Mouse (Mus musculus): ENCODE measurements at regions not wholly inside any gene's neighbourhood (a gene's known extent, or its start where the extent isn't known, plus 50 kb on each side); places are given as distances from the start of the nearest gene placed in this dataset.

DNA sequence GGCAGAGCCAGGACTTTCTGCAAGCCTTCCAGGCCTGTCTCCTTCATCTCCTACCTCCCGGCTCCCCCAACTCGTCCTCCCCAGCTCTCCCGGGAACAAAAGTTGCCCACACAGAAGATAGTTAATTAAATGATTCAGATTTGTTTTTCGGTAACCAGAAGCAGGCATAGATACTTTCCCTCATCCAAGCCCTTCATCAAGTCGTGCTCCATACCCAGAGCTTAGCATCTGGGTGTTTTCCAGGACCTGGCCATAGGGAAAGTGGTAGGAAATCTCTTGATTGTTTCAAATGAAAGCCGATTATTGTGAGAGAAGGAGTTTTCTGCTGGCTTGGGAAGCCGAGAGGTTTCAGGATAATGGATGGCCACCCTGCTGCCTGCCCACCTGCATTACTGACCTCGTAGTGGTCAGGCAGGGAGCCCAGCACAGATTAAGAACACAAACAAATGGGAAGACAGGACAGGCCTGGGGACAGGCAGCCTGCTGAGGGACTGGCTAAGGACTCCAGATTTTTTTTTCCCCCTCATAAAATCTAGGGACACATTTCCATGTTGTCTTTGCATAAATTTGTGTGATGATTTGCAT lies 142.2 kb upstream of the Cadm1 start:
- 55% methylated on average over 8 of the region's 8 CpGs for WGBS
- no peak for ATAC-seq (ENCODE audit: low FRiP score, low read depth)

DNA sequence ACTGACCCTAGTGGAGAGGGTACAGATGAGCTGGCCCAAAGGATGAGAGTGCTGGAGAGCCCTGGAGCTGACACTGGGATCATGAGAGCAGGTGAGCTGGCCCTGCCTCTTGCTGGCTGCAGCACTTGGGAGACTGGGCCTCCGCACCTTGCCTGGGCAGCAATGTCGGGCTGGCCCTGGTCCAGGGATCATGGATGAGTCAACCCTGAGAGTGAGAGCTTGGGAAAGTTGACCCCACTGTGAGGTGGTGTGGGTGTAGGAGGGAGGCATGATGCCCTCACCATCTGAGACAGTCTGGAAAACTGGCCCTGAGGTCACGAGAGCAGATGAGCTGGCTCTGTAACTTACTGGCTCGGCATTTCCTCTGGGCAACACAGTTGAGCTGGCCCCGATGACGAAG lies 140.1 kb upstream of the Cadm1 start:
- no peak overlapping the region for H3K27ac ChIP-seq
- H3K4me3 ChIP-seq: no peak overlapping the region
- no peaks in the 10 kb centered on the region for H3K9me3 ChIP-seq
- H3K4me1 ChIP-seq: 0 out of 2 replicates have a peak, but pooled peaks cover 16% of the 10 kb centered on the region
- H3K27me3 ChIP-seq (replicated peaks): no peaks in the 10 kb centered on the region
- no peak overlapping the region for H3K9ac ChIP-seq
- H3K36me3 ChIP-seq: no peaks in the 10 kb centered on the region
- 94% methylated on average over 6 of the region's 6 CpGs for WGBS
- ATAC-seq (ENCODE audit: low FRiP score, low read depth): no peak
- H3K4me2 ChIP-seq (replicated peaks): no peak overlapping the region

More for the DNA sequence above, 142.2 kb upstream of the Cadm1 start:
- H3K9me3 ChIP-seq: no peaks in the 10 kb centered on the region
- H3K36me3 ChIP-seq: no peaks in the 10 kb centered on the region
- no peak overlapping the region for H3K9ac ChIP-seq
- H3K4me1 ChIP-seq: peaks cover 28% of the 10 kb centered on the region
- H3K27ac ChIP-seq: no peak overlapping the region
- no peaks in the 10 kb centered on the region for H3K27me3 ChIP-seq (replicated peaks)
- no peak overlapping the region for H3K4me2 ChIP-seq (replicated peaks)
- no peak overlapping the region for H3K4me3 ChIP-seq

DNA sequence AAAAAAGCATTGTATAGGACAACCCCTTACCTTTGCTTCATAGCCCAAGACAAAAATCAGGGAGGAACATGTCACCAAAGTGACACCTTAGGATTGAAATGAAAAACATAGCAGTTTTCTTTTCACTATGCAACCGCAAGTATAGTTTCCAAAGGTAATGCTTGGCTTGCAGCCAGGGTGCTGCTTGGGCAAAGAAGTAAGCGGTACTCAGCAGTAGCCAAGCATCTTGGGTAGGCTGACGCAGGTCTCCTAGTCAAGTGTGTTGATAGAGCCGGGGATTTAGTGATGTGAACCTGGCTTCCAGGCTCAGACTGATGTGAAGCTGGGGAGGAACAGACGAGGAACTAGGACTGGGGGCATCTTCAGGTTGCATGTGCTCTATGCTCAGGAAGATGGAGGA lies 138.3 kb upstream of the Cadm1 start:
- H3K9ac ChIP-seq: no peak overlapping the region

DNA sequence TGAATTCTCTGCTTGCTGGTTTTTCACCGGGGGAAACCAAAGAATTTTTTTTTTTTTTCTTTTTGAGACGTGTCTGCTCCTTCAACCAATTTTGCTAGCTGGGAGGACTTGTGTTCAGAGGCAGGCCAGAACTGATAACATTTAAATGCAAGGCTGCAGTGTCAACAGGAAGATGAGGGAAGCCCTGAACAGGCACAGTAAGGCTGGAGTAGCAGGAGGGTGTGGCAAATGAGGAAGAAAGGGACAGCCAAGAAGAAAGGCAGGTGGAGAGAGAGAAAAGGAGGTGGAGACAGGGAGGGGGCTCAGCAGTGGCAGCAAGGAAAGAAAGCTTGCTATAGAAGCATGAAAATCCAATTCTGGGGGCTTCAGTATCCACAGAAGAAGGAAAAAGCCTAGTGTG lies 130.4 kb upstream of the Cadm1 start:
- peaks cover 3% of the 10 kb centered on the region; the same call in 1 of the 2 replicates for H3K27me3 ChIP-seq (replicated peaks)
- no peak overlapping the region for H3K27ac ChIP-seq
- no peak overlapping the region for H3K9ac ChIP-seq
- no peak overlapping the region for H3K4me2 ChIP-seq (replicated peaks)
- 13% methylated on average over 2 of the region's 2 CpGs for WGBS
- no peak overlapping the region for H3K4me3 ChIP-seq
- H3K36me3 ChIP-seq: no peaks in the 10 kb centered on the region
- H3K9me3 ChIP-seq: no peaks in the 10 kb centered on the region
- ATAC-seq (ENCODE audit: low FRiP score, low read depth): no peak
- H3K4me1 ChIP-seq: peaks cover 14% of the 10 kb centered on the region

More for the DNA sequence above, 138.3 kb upstream of the Cadm1 start:
- no peak overlapping the region for H3K27ac ChIP-seq
- no peak for ATAC-seq (ENCODE audit: low FRiP score, low read depth)
- 93% methylated on average over 5 of the region's 5 CpGs for WGBS
- no peak overlapping the region for H3K4me2 ChIP-seq (replicated peaks)
- 0 out of 2 replicates have a peak, but pooled peaks cover 10% of the 10 kb centered on the region for H3K4me1 ChIP-seq
- H3K27me3 ChIP-seq (replicated peaks): no peaks in the 10 kb centered on the region
- no peaks in the 10 kb centered on the region for H3K36me3 ChIP-seq
- H3K4me3 ChIP-seq: no peak overlapping the region
- no peaks in the 10 kb centered on the region for H3K9me3 ChIP-seq

DNA sequence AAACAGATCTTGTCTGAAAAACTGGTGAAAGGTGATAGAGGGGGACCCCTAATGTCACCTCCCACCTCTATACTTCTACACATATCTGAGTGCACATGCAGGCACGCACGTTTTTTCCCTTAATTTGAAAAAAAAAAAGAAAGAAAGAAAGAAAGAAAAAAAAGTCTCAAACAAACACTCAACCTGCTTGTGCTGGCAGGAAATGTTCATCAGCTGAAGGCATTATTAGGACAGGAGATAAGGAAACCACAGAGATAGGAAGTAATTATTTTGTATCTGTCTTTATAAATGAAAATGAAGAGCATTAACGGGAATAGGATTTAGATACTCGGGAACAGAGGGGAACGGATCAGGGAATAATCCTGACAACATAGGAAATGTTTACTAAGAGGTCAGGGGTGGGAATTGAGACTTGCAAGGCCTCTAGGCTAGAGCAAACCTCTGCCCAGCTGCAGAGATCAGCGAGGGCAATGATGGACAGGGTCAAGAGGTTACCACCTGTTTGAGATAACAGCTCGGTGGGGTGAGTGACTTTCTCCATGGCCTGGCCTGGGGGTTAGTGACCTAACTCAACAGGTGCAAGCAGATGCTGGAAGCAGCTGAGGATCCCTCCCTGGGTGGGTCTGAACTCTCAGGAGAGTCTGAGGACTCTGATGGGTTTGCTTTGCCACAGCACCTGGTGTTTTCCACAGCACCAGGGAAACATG lies 129.7 kb upstream of the Cadm1 start:
- no peaks in the 10 kb centered on the region for H3K36me3 ChIP-seq
- no peak overlapping the region for H3K9ac ChIP-seq
- no peak overlapping the region for H3K27ac ChIP-seq
- H3K4me3 ChIP-seq: no peak overlapping the region
- no peak overlapping the region for H3K4me2 ChIP-seq (replicated peaks)
- H3K9me3 ChIP-seq: no peaks in the 10 kb centered on the region
- 54% methylated on average over 7 of the region's 7 CpGs for WGBS
- peaks cover 21% of the 10 kb centered on the region for H3K4me1 ChIP-seq
- ATAC-seq (ENCODE audit: low FRiP score, low read depth): no peak
- H3K27me3 ChIP-seq (replicated peaks): peaks cover 3% of the 10 kb centered on the region; the same call in 1 of the 2 replicates

DNA sequence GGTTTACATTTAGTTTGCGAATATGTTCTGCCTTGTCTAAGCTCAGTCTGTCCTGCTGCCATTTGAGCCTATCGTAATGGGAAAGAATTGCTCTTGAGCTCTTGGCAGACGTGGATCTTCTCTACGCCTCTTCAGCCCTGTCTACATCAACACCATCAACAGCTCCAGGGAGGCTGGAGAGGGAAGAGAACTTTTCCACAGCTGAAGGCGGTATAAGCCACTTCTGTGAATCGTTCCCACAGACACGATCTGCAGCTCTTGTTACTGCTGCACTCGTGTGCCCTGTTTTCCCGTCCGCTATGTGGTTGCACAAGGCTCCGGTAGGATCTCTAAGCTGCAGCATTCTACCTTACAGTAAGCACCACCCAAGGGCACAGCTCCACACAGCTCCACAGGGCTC lies 128.5 kb upstream of the Cadm1 start:
- Histone ChIP-seq H3K36me3 (no peaks in the 10 kb centered on the region), H3K4me1 (peaks cover 25% of the 10 kb centered on the region), H3K9me3 (no peaks in the 10 kb centered on the region), H3K4me3 (no peak overlapping the region), H3K9ac (no peak overlapping the region), H3K4me2 (replicated peaks) (no peak overlapping the region), H3K27ac (no peak overlapping the region), H3K27me3 (replicated peaks) (peaks cover 3% of the 10 kb centered on the region; the same call in 1 of the 2 replicates)
- 89% methylated on average over 11 of the region's 11 CpGs for WGBS
- no peak for ATAC-seq (ENCODE audit: low FRiP score, low read depth)

DNA sequence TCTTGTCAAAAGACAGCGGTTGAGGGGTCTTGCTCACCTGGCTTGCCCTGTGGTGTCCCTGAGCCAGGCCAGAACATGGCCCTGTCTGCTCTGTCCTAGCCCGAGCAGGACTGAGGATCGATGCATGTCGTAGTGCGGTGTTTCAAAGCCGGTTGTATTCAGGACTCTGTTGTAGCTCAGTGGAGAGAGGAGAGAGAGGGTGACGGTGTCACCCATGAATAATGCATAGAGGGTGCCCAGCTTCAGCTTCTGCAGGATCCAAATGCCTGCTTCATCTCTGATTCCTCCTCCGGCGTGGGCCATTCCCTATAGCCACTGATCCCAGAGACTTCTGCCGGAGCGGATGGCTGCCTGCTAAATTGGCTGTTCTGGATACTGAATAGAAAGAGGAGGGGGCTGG lies 126.7 kb upstream of the Cadm1 start:
- Histone ChIP-seq H3K4me2 (replicated peaks) (no peak overlapping the region), H3K4me3 (no peak overlapping the region), H3K9me3 (no peaks in the 10 kb centered on the region), H3K4me1 (peaks cover 33% of the 10 kb centered on the region), H3K9ac (no peak overlapping the region), H3K36me3 (no peaks in the 10 kb centered on the region), H3K27ac (no peak overlapping the region), H3K27me3 (replicated peaks) (peaks cover 3% of the 10 kb centered on the region; the same call in 1 of the 2 replicates)
- ATAC-seq (ENCODE audit: low FRiP score, low read depth): no peak
- WGBS: 51% methylated on average over 11 of the region's 11 CpGs

DNA sequence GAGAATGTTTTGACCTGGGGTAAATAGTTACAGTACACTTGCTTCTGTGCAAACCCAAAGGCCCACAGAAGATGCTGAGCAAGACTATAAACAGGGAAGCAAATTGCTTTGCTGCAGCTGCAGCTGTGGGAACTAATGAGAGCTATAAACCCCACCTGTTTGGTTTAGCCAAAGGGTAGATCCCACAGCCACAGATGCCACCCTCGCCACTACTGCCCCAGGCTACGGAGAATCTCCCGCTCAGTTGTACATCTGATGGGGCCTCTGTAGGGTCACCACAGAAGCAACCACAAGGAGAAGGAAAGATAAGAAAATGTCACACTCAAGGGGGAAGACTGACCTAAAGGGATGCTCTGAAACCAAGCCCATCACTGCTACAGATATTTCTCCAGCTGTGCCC lies 125.2 kb upstream of the Cadm1 start:
- Histone ChIP-seq H3K27ac (no peak overlapping the region), H3K4me2 (replicated peaks) (no peak overlapping the region), H3K4me1 (peaks cover 33% of the 10 kb centered on the region), H3K9me3 (no peaks in the 10 kb centered on the region), H3K27me3 (replicated peaks) (peaks cover under 1% of the 10 kb centered on the region; the same call in 1 of the 2 replicates), H3K36me3 (no peaks in the 10 kb centered on the region), H3K9ac (no peak overlapping the region), H3K4me3 (no peak overlapping the region)
- ATAC-seq (ENCODE audit: low FRiP score, low read depth): no peak
- 10% methylated on average over 3 of the region's 3 CpGs for WGBS

DNA sequence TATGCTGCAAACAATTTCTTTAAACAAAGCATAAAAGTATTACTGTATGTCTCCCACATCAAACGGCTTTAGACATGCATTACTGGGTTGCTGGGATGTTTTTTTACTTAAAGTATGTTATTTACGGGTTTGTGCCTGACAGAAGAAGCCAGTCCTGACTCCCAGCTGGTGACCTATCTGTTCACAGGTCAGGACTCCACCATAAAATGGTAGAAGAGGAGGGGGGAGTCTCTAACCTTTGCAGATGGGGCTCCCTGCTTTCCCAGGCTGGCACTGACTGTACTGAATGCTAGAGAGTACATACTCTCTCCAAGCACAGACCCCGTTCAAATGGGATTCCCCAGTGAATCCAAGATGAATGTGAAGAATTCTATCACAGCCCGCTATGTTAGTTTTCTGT lies 124.4 kb upstream of the Cadm1 start:
- Histone ChIP-seq H3K4me3 (no peak overlapping the region), H3K36me3 (no peaks in the 10 kb centered on the region), H3K9me3 (no peaks in the 10 kb centered on the region), H3K4me2 (replicated peaks) (no peak overlapping the region), H3K4me1 (peaks cover 33% of the 10 kb centered on the region), H3K27ac (no peak overlapping the region), H3K27me3 (replicated peaks) (no peaks in the 10 kb centered on the region), H3K9ac (no peak overlapping the region)
- WGBS: 34% methylated on average over 4 of the region's 4 CpGs
- no peak for ATAC-seq (ENCODE audit: low FRiP score, low read depth)

DNA sequence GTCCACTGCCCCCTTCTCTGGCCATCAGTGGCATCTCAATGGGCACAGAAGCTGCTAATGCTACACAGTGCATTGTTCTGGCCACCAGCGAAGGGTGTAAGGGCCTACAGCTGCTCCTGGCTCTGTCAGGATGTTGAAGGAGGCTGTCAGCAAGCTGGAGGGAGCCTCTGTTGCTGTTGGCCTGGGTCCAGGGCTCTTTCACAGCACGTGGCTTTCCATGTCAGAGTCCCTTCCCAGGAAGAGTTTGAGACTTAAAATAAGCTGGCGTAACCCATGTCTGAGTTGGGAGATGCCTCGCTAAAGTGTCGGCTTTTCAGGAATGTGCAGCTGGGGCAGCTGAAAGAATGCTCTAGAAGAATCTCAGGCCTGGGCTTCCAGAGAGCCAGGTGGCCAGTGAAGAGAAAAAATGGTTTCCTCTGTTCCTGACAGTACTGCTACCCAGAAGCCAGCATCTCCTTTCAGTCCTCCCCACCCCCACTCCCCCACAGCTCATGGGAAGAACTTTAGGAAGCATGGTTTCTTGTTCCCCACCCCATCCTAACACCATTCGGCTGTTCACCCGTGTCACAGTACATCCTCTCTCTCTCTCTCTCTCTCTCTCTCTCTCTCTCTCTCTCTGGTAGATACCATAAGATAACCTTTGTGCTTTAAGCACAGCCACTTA lies 122.8 kb upstream of the Cadm1 start:
- no peaks in the 10 kb centered on the region for H3K9me3 ChIP-seq
- H3K4me1 ChIP-seq: peaks cover 33% of the 10 kb centered on the region
- no peak overlapping the region for H3K27ac ChIP-seq
- H3K4me2 ChIP-seq (replicated peaks): no peak overlapping the region
- H3K4me3 ChIP-seq: no peak overlapping the region
- WGBS: 43% methylated on average over 7 of the region's 7 CpGs
- no peak for ATAC-seq (ENCODE audit: low FRiP score, low read depth)
- no peaks in the 10 kb centered on the region for H3K36me3 ChIP-seq
- H3K9ac ChIP-seq: no peak overlapping the region
- H3K27me3 ChIP-seq (replicated peaks): no peaks in the 10 kb centered on the region; the same call in 1 of the 2 replicates

DNA sequence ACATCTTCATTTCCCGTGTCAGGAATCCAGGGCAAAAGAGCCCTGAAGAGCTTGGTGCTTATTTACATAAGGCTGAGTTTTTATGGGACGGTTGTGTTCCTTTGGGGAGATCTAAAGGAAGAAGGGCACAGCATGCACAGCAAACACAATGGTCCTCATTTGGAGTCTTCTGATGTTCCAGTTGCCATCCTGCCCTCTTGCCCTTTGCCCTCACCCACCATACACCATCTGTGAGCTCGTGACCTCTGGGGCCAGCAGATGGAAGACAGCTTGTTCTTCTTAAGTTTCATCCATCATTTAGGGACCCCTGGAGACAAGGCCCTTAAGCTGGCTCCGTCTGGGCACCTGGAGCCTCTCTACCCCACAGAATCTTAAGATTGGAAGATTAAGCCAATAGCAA lies 121.9 kb upstream of the Cadm1 start:
- 8% methylated on average over 4 of the region's 4 CpGs for WGBS
- no peak overlapping the region for H3K27ac ChIP-seq
- no peak overlapping the region for H3K4me3 ChIP-seq
- no peaks in the 10 kb centered on the region for H3K9me3 ChIP-seq
- H3K4me1 ChIP-seq: peaks cover 38% of the 10 kb centered on the region
- no peaks in the 10 kb centered on the region; the same call in 1 of the 2 replicates for H3K27me3 ChIP-seq (replicated peaks)
- ATAC-seq (ENCODE audit: low FRiP score, low read depth): no peak
- H3K4me2 ChIP-seq (replicated peaks): no peak overlapping the region
- H3K9ac ChIP-seq: no peak overlapping the region
- no peaks in the 10 kb centered on the region for H3K36me3 ChIP-seq

DNA sequence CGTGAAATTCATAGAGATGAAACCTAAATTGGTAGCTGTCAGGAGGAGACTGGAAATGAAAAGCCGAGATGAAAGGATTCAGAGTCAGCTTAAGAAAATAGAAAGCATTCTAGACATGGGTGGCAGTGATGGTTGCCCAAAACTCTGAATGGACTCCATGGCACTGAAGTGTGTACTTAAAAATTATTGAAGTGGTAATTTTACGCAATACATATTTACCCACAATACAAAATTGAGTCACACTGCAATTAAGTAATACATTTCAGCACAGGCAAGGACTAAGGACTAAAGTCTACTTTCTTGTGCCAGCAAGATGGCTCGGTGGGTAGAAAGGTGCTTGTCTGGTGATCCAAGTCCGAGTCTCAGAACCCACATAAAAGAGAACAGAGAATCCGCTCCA lies 120.4 kb upstream of the Cadm1 start:
- Histone ChIP-seq H3K27ac (no peak overlapping the region), H3K9me3 (no peaks in the 10 kb centered on the region), H3K4me2 (replicated peaks) (no peak overlapping the region), H3K36me3 (no peaks in the 10 kb centered on the region), H3K27me3 (replicated peaks) (no peaks in the 10 kb centered on the region; the same call in 1 of the 2 replicates), H3K4me3 (no peak overlapping the region), H3K4me1 (peaks cover 24% of the 10 kb centered on the region), H3K9ac (no peak overlapping the region)
- no peak for ATAC-seq (ENCODE audit: low FRiP score, low read depth)
- WGBS: 90% methylated on average over 6 of the region's 6 CpGs
